Mouse (Mus musculus): Measurements from ENCODE around the gene Slc22a7.

Gene Slc22a7

DNA sequence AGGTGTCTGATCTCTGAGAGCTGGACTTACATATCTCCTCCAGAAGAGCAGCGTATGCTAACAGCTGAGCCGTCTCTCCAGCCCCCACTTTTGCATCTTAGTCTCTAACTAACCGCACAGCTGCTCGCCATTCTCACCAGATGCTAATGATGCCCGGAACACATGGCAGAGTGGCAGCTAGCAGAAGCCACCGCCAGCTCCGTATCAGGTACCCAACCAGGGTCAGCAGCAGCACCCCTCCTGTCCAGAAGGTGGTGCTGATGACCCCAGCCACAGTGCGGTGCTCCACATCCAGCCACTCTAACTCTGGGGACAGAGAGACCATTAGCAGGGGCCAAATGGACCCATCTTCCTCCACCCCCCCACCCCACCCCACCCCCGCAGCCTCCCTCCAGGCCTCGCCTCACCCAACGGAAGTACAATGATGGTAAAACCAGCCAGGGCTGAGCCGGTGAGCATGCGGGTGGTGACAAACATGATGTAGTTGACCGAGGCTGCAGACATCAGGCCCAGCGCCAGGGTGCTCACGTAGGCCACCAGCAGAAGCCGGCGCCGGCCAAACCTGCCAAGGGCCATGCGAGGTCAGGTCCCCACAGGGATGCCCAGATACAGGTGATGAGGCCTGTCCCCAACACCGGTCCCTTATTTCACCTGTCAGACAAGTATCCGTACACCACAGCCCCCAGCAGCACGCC is 1.4 kb downstream of the Slc22a7 start:
- in situ Hi-C loops (cut with MboI, MseI) = loop anchor here (5.0 kb wide), 1 partner anchor 75 kb away; no protein-coding TSS in a partner anchor

DNA sequence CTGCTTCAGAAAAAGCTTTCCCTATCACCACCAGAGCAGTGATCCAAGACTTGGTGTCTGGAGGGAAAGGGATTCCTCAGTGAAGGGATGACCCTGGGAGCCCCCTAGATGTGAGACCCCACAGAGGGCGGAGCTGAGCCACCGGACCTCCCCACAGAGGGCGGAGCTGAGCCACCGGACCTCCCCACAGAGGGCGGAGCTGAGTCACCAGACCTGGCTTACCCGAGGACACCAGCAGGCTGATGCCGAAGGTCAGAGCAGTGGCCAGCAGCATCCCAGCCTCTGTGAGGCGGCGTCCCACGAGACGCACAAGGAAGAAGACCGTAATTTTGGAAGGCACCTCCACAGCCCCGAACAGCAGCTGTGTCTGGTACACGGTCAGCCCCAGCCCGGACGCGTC is 4.6 kb downstream of the Slc22a7 start:
- in situ Hi-C loops (cut with MboI, MseI) = no loop called here

GRCm38 (mm10) chr17:46428761-46429414 is 9.4 kb downstream of the Slc22a7 start, which contains the start of gene Crip3:
Crip3 (plus strand) TSS chr17:46428926.
- in situ Hi-C loops (cut with MboI, MseI) = no loop called here

- in situ Hi-C loops (cut with MboI, MseI) = no loop called here
Observed at GRCm38 (mm10) chr17:46426496-46426895, 11.8 kb downstream of the Slc22a7 start.

GRCm38 (mm10) chr17:46419717-46420116 is 18.5 kb downstream of the Slc22a7 start:
- in situ Hi-C loops (cut with MboI, MseI) = no loop called here

DNA sequence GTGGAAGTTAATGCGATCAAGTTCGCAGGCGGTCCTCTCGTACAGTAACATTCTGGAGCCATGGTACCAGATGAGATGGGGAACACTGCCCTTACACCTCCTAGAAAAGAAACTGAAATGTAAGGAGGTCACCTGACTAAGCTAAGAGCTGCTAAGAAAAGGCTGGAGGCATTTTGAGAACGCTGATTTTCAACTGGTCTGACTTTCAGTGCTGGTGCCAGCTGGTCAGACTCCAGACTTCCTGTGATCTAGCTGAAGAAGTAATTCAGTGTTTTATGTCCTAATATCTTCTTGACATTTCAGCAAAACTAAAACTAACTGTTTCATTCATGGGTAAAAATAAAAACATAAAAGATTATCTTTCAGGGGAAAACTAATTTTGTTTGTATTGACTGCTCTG is 19.6 kb downstream of the Slc22a7 start:
- in situ Hi-C loops (cut with MboI, MseI) = no loop called here

- in situ Hi-C loops (cut with MboI, MseI) = no loop called here
Observed at GRCm38 (mm10) chr17:46408478-46408877, 29.8 kb downstream of the Slc22a7 start.

GRCm38 (mm10) chr17:46394631-46395030 is 43.6 kb downstream of the Slc22a7 start:
- in situ Hi-C loops (cut with MboI, MseI) = loop anchor here (5.0 kb wide), 1 partner anchor 57 kb away; no protein-coding TSS in a partner anchor

GRCm38 (mm10) chr17:46393012-46393411 is 45.2 kb downstream of the Slc22a7 start:
- in situ Hi-C loops (cut with MboI, MseI) = loop anchor here (5.0 kb wide), 1 partner anchor 56 kb away; no protein-coding TSS in a partner anchor

- in situ Hi-C loops (cut with MboI, MseI) = no loop called here
Observed at GRCm38 (mm10) chr17:46388200-46388599, 50.1 kb downstream of the Slc22a7 start.

DNA sequence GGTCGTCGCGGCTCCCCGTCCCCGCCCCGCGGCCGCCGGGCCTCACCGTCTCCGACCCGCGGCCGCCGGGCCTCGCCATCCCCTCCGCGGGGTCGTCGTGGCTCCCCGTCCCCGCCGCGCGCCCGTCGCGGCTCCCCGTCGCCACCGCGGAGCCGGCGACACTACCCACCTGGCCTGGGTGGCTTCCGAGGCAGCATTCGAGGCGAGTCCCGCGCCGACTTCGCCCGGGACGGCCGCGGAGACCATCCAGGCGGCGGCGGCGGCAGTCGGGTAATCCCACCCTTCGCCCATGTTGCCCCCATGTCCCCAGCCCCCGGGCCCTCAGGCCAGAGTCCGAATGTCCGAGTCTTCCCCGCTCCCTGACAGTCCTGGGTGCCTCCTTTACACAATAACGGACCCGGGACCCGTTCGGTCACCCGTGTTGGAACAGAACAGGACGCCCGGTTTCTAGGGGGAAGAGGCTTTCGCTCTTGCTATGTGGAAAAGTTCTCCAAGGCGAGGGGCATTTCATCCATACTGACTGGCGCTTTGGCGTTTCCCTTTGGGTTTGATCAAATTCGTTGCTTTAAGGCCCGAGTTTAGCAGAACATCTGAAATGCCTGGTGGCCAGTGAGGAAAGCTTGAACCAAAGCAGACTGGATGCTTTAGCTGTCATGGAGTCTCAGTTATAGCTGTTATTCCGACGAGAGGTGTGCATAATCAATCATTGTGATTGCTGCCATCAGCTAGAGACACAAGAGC is 54.0 kb downstream of the Slc22a7 start:
- in situ Hi-C loops (cut with MboI, MseI) = no loop called here

DNA sequence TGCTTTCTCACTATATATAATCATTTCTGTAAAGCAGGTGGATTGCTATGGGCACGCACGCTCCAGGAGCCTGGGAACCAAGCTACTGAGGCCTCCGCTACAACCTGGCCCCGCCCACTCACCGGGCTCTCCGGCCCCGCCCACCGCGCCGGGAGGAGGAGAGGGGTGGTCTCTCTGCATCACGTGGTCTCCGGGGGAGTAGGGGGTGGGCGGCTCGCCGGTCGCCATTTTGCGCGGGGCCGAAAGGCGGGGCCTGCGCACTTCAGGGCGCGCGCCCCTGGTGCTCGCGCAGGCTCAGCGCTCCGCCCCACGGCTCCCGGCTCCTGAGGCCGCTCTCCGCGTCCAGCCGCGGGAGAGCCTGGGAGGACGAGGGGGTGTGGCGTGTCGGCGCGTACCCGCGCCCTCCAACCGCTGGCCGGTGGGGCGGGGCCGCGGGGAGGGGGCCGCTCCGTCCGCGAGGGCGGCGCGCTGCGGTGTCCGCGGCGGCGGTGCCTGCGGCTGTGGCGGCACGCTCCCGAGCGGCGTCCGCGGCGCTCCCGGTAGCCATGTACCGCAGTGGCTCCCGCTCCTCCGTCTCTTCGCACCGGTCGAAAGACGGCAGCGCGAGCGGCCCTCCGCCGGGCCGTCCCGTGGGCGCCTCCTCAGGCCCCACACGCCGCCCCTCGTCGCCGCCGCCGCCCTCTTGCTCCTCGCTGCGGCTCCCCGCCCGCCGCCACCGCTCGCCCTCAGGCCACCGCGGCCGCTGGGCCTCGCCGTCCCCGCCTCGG is 54.8 kb downstream of the Slc22a7 start, which contains the start of gene Zfp318:
Gene Zfp318 (plus strand): TSS at position 438 of the 767 bp plus-strand sequence.
- in situ Hi-C loops (cut with MboI, MseI) = no loop called here

All from T-helper 1 cell (primary cell).